Mouse (Mus musculus): ENCODE results near the gene Kat7. TPM values are rescaled to one million over a fixed set of nuclear protein-coding genes. Genes with fewer than 3 reads are reported as not detected.
A peak's percentile ranks its signal among the peaks of the same experiment; 100 is the strongest.

Kat7 gene
- total and polyA plus RNA-seq, 2 experiments from 2014 or later = 29.9 to 54.7 TPM

DNA sequence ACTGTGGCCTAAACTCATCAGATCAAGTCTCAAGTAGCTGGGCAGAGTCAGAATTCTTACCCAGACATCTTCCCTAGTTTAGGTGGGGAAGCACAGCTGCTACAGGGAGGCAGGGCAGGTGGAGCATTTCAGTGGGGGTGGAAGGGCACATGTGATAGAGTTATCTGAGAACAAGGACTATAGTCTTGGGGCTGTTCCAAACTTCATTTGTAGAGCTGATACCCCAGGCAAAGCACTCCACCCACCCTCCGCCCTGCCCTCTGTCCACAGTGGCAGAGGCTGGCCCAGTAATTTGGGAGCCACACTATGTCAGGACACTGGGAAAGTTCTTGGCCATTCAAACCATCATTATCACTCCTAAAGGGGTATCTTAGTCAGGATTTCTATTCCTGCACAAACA is 10.0 kb upstream of the Kat7 start:
- TF ChIP-seq CTCF (IDR thresholded peaks at IDR 0.05; ENCODE audit: low read depth) = no peak
- TF ChIP-seq EP300 (IDR thresholded peaks at IDR 0.05; ENCODE audit: low read depth) = no peak
- H3K4me3 ChIP-seq (ENCODE audit: low read depth, low read length) = no peak overlapping the region
- DNase-seq (ENCODE audit: low spot score) (no peak), ATAC-seq (ENCODE audit: insufficient read depth, low read depth) (no peak)
- H3K27ac ChIP-seq (ENCODE audit: low read depth) = no peak overlapping the region
- 85% methylated on average over 1 of the region's 1 CpGs for WGBS
- no peaks in the 10 kb centered on the region for H3K9me3 ChIP-seq (replicated peaks; ENCODE audit: control insufficient read depth, low read length)
- H3K36me3 ChIP-seq (replicated peaks; ENCODE audit: control insufficient read depth, insufficient read depth, low read length) = no peaks in the 10 kb centered on the region
- H3K9ac ChIP-seq (replicated peaks; ENCODE audit: low read depth, low read length) = no peak overlapping the region
- H3K4me2 ChIP-seq (ENCODE audit: low read depth, low read length) = no peak overlapping the region
- H3K27me3 ChIP-seq (ENCODE audit: control insufficient read depth, insufficient read depth, low read length) = 0 out of 2 replicates have a peak, but pooled peaks cover 2% of the 10 kb centered on the region
- H3K4me1 ChIP-seq (ENCODE audit: control insufficient read depth, insufficient read depth) = no peaks in the 10 kb centered on the region

DNA sequence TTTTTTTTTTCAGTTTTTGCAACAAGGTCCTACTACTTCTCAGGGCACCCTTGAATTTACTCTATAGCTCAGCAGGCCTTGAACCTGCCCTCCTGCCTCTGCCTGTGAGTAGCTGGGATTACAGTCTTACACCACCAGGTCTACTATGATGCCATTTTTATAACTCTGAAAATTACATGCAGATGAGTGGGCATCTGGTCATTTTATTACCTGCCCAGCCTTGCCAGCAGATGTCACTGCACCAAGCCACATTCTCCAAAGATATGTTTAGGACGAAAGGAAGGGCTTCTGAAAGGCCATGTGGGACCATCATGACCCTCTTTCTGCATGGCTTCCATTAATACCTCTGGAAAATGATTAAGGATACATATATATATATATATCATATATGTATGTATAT is 9.5 kb upstream of the Kat7 start:
- no peak overlapping the region for H3K9ac ChIP-seq (replicated peaks; ENCODE audit: low read depth, low read length)
- DNase-seq (ENCODE audit: low spot score) (no peak), ATAC-seq (ENCODE audit: insufficient read depth, low read depth) (no peak)
- WGBS = 42% methylated on average over 1 of the region's 1 CpGs
- H3K4me3 ChIP-seq (ENCODE audit: low read depth, low read length) = no peak overlapping the region
- no peak for TF ChIP-seq EP300 (IDR thresholded peaks at IDR 0.05; ENCODE audit: low read depth)
- TF ChIP-seq CTCF (IDR thresholded peaks at IDR 0.05; ENCODE audit: low read depth) = peak; percentile 54
- no peaks in the 10 kb centered on the region for H3K9me3 ChIP-seq (replicated peaks; ENCODE audit: control insufficient read depth, low read length)
- H3K27me3 ChIP-seq (ENCODE audit: control insufficient read depth, insufficient read depth, low read length) = 0 out of 2 replicates have a peak, but pooled peaks cover 2% of the 10 kb centered on the region
- no peak overlapping the region for H3K27ac ChIP-seq (ENCODE audit: low read depth)
- H3K4me1 ChIP-seq (ENCODE audit: control insufficient read depth, insufficient read depth) = no peaks in the 10 kb centered on the region
- H3K4me2 ChIP-seq (ENCODE audit: low read depth, low read length) = no peak overlapping the region
- H3K36me3 ChIP-seq (replicated peaks; ENCODE audit: control insufficient read depth, insufficient read depth, low read length) = no peaks in the 10 kb centered on the region

DNA sequence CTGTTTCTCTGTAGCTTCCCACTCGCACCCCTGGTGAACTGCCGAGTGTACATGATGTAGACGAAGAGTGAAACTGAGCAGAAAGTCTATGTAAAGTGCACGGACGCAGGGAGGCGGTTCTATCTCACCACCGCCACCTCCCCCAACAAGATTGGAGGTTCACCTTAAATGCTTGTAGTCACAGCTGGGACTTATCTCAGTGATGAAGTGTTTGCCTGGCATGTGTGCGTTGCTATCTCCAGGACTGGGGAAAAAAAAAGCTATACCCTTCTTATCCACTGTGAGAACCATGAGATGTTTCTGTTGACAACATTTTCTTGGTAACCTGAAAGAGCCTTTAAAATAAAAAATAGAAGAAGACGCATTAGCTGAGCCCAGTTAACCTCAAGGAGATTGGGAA is 8.1 kb upstream of the Kat7 start:
- WGBS = 40% methylated on average over 9 of the region's 9 CpGs

DNA sequence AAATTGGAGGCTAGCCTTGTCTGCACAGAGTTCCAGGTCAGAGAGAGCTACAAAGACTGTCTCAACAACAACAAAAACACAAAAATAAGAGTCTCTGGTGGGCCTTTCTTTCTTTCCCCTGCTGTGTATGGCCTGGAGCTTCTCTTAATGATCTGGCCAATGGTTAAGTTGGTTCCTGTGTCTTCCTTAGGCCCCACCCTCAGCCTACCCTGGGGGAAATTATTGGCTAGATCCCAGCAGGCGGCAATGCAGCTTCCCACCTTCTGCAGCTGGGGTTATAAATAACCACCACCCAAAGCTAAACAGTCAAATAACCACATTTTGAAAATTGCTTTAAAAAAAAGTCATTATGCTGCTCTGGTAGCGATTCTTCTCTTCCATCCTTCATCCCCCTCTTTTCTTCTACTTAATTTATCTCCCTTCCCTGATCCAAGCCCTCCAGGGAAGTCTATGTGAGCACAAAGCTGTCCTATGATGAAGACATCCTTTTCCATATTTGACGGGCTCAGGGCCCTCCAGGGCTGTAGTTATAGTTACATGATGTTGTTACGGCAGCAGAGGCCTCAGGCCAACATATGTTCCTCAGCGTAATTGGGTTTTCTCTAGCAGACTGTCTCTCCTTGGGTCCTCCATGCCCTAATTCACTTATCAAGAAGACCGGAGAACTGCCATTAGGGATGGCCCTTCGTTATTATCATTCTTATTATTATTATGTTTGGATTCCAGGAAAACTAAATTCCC is 5.3 kb upstream of the Kat7 start:
- H3K27me3 ChIP-seq (ENCODE audit: control insufficient read depth, insufficient read depth, low read length) = no peaks in the 10 kb centered on the region
- ATAC-seq (ENCODE audit: insufficient read depth, low read depth) (no peak), DNase-seq (ENCODE audit: low spot score) (no peak)
- H3K9me3 ChIP-seq (replicated peaks; ENCODE audit: control insufficient read depth, low read length) = no peaks in the 10 kb centered on the region
- no peak overlapping the region for H3K4me3 ChIP-seq (ENCODE audit: low read depth, low read length)
- TF ChIP-seq EP300 (IDR thresholded peaks at IDR 0.05; ENCODE audit: low read depth) = no peak
- TF ChIP-seq CTCF (IDR thresholded peaks at IDR 0.05; ENCODE audit: low read depth) = no peak
- H3K9ac ChIP-seq (replicated peaks; ENCODE audit: low read depth, low read length) = no peak overlapping the region
- no peak overlapping the region for H3K27ac ChIP-seq (ENCODE audit: low read depth)
- peaks cover 7% of the 10 kb centered on the region; the same call in 1 of the 2 replicates for H3K4me1 ChIP-seq (ENCODE audit: control insufficient read depth, insufficient read depth)
- H3K36me3 ChIP-seq (replicated peaks; ENCODE audit: control insufficient read depth, insufficient read depth, low read length) = no peaks in the 10 kb centered on the region
- H3K4me2 ChIP-seq (ENCODE audit: low read depth, low read length) = no peak overlapping the region
- 70% methylated on average over 7 of the region's 7 CpGs for WGBS

More for the DNA sequence above, 8.1 kb upstream of the Kat7 start:
- Histone ChIP-seq H3K4me3 (ENCODE audit: low read depth, low read length) (no peak overlapping the region), H3K9me3 (replicated peaks; ENCODE audit: control insufficient read depth, low read length) (no peaks in the 10 kb centered on the region), H3K4me1 (ENCODE audit: control insufficient read depth, insufficient read depth) (no peaks in the 10 kb centered on the region), H3K9ac (replicated peaks; ENCODE audit: low read depth, low read length) (no peak overlapping the region), H3K36me3 (replicated peaks; ENCODE audit: control insufficient read depth, insufficient read depth, low read length) (no peaks in the 10 kb centered on the region), H3K4me2 (ENCODE audit: low read depth, low read length) (no peak overlapping the region), H3K27me3 (ENCODE audit: control insufficient read depth, insufficient read depth, low read length) (no peaks in the 10 kb centered on the region), H3K27ac (ENCODE audit: low read depth) (no peak overlapping the region)
- no peak for ATAC-seq (ENCODE audit: insufficient read depth, low read depth)
- no peak for TF ChIP-seq CTCF (IDR thresholded peaks at IDR 0.05; ENCODE audit: low read depth)
- no peak for TF ChIP-seq EP300 (IDR thresholded peaks at IDR 0.05; ENCODE audit: low read depth)
- DNase-seq (ENCODE audit: low spot score) = no peak

DNA sequence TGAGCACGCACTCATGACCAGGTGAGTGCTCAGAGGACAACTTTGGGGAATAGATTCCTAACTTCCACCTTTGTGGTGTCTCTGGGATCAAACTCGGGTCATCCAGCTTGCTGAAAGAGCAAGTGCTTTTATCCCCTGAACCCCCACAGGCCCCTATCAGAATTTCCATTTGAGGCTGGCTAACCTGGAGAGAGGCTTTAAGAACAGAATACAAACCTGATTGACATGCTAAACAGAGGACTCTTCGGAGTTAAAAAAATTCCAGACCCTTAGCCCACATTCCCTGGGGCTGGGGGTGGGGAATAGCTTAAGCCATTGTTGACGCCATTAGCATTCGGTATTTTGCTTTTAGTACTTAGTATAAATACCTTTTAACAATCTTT is 1.4 kb upstream of the Kat7 start:
- Histone ChIP-seq H3K9ac (replicated peaks; ENCODE audit: low read depth, low read length) (peak overlapping the region; percentile 68; the same call in 1 of the 2 replicates), H3K4me1 (ENCODE audit: control insufficient read depth, insufficient read depth) (peaks cover 14% of the 10 kb centered on the region), H3K9me3 (replicated peaks; ENCODE audit: control insufficient read depth, low read length) (no peaks in the 10 kb centered on the region), H3K4me2 (ENCODE audit: low read depth, low read length) (peak overlapping the region; percentile 75), H3K36me3 (replicated peaks; ENCODE audit: control insufficient read depth, insufficient read depth, low read length) (no peaks in the 10 kb centered on the region), H3K4me3 (ENCODE audit: low read depth, low read length) (peak overlapping the region; percentile 74; the same call in 1 of the 2 replicates), H3K27me3 (ENCODE audit: control insufficient read depth, insufficient read depth, low read length) (no peaks in the 10 kb centered on the region), H3K27ac (ENCODE audit: low read depth) (peak overlapping the region; percentile 89; the same call in 1 of the 2 replicates)
- WGBS = 33% methylated on average over 5 of the region's 5 CpGs
- DNase-seq (ENCODE audit: low spot score) = no peak
- TF ChIP-seq CTCF (IDR thresholded peaks at IDR 0.05; ENCODE audit: low read depth) (no peak), EP300 (IDR thresholded peaks at IDR 0.05; ENCODE audit: low read depth) (no peak)
- ATAC-seq (ENCODE audit: insufficient read depth, low read depth) = no peak
